Mouse (Mus musculus) ES-Bruce4 (cell line): ENCODE data around the gene Mturn.

Experiments used
- CTCF ChIP-seq: IDR thresholded peaks from one replicate; pipeline ENCODE4 v1.8.1; 2011; ENCODE audit warnings: low read depth, low read length
- POLR2A ChIP-seq: IDR thresholded peaks from one replicate; pipeline ENCODE4 v1.8.1; 2011; ENCODE audit warnings: low read length; ENCODE audit not compliant: insufficient read depth

DNA sequence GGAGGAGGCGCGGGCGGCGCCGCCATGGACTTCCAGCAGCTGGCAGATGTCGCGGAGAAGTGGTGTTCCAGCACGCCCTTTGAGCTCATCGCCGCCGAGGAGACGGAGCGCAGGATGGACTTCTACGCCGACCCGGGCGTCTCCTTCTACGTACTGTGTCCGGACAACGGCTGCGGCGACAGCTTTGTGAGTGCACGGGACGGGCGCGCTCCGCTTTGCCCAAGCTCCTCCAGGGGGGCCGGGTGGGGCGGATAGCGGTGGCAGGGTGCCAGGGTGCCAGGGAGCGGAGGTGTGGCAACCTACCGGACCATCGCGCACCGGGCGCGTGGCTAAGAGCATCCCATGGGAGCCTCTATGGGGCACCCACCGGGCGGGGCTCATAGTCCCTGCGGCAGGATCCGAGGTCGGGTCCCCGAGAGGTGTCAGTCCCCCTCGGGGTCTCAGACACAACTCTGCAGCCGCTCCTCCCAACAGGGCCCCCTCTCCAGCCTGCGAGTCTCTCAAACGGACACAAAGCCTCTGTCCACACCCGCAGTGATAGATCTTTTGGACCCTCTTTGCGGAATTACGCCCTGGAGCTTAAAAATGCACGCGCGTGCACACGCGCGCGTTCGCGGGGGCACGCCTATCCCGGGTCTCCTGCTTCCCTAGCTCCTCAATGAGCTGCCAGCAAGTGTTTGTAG is 463 bp downstream of the Mturn start:
- peak; percentile 15 for TF ChIP-seq POLR2A
- TF ChIP-seq CTCF, result no peak
